Comparison of ENCODE assay signal across 15 mouse cellular contexts in the genomic region with DNA sequence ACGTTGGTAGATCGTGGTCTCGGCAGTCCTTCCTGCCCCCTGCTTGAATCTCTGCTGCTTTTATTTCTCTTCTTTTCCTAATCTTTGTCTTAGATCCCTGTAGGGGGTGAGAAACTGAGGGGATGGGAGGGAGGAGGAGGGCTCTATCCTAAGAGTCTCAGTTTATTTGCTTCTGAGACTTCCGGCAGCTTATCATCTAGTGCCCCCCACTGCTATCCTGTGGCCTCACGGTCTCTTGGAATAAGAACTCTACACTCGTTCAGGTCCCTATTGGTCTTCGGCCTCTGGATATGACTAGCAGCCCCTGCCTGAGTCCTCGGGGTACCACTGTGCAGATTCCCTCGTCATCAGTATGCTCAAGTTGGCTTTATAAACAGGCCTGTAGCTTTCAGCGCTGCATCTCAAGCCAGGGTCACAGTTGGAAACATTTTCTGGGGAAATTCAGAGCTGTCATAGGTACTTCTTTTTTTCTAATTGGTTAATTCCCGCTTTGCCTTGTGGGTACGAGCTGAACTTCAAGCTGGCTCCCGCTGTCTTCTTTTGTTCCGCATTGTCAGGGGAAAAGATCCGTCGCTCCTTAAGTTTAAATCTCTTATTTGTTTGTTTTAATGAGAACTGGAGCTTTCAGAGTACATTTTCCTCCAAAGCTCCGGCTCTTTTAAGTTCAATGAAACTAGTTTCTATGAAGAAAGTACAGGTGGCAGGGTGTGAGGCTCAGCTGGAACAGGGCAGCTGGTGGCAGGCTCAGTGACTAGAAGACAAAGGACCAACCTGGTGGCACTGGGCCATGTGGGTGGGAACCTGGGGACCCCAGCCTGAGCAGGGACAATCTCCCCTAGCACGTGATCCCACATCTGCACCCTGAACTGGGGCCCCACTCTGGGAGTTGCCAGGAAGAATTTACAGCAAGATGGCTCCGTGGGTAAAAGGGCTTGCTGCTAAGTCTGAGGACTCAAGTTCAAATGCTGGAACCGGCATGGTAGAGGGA. TPM values are rescaled to one million over a fixed set of nuclear protein-coding genes. Genes with fewer than 3 reads are reported as not detected.
DNase-seq lines count a peak whose midpoint lies in the region; ATAC-seq lines count a peak whose summit lies in the region.
"Had no signal": no experiment of that assay in that cellular context is flagged by ENCODE, and none has a peak within 500 bp of the region (broad histone marks: within the 10 kb centered on the region; RNA-seq: fewer than 3 reads in every experiment).

No protein-coding gene starts in this region.

- peak overlapping the region; percentile 1; the same call in 1 of the 2 replicates for H3K27ac ChIP-seq in embryonic facial prominence, embryonic 14.5 days (replicated peaks; ENCODE audit: low read depth, low read length)
- peak overlapping the region; percentile 63 for H3K27ac ChIP-seq in forebrain, embryonic 15.5 days (replicated peaks)
- peak overlapping the region; percentile 54 for H3K27ac ChIP-seq in midbrain, embryonic 11.5 days (ENCODE audit: low read depth, low read length)
- H3K27ac ChIP-seq: left cerebral cortex, adult 2 months had no signal

- H3K4me1 ChIP-seq in embryonic facial prominence, embryonic 14.5 days (ENCODE audit: control insufficient read depth, insufficient read depth, low read length): peaks cover 3% of the 10 kb centered on the region; the same call in 1 of the 2 replicates
- peaks cover 14% of the 10 kb centered on the region for H3K4me1 ChIP-seq in forebrain, embryonic 15.5 days
- peaks cover 10% of the 10 kb centered on the region for H3K4me1 ChIP-seq in midbrain, embryonic 11.5 days (ENCODE audit: control insufficient read depth, insufficient read depth, low read length)

- no peak overlapping the region for H3K4me3 ChIP-seq in embryonic facial prominence, embryonic 14.5 days (ENCODE audit: low read depth, low read length)
- H3K4me3 ChIP-seq in forebrain, embryonic 15.5 days: no peak overlapping the region
- H3K4me3 ChIP-seq in midbrain, embryonic 11.5 days (ENCODE audit: low read depth, low read length): no peak overlapping the region
- H3K4me3 ChIP-seq: left cerebral cortex, adult 2 months had no signal

- H3K4me2 ChIP-seq in embryonic facial prominence, embryonic 14.5 days (ENCODE audit: low read depth, low read length): no peak overlapping the region
- no peak overlapping the region for H3K4me2 ChIP-seq in forebrain, embryonic 15.5 days (replicated peaks)
- no peak overlapping the region for H3K4me2 ChIP-seq in midbrain, embryonic 11.5 days
- H3K4me2 ChIP-seq: heart, embryonic 11.5 days; liver, embryonic 11.5 days had no signal

- H3K36me3 ChIP-seq in embryonic facial prominence, embryonic 14.5 days (ENCODE audit: control insufficient read depth, insufficient read depth, low read length): no peaks in the 10 kb centered on the region
- no peaks in the 10 kb centered on the region for H3K36me3 ChIP-seq in forebrain, embryonic 15.5 days
- H3K36me3 ChIP-seq in midbrain, embryonic 11.5 days (ENCODE audit: control insufficient read depth, insufficient read depth, low read length): no peaks in the 10 kb centered on the region

- H3K9me3 ChIP-seq in embryonic facial prominence, embryonic 14.5 days (ENCODE audit: control insufficient read depth, low read length): no peaks in the 10 kb centered on the region
- no peaks in the 10 kb centered on the region for H3K9me3 ChIP-seq in forebrain, embryonic 15.5 days
- H3K9me3 ChIP-seq in midbrain, embryonic 11.5 days (ENCODE audit: control insufficient read depth, low read length): no peaks in the 10 kb centered on the region

- no peak overlapping the region for H3K9ac ChIP-seq in embryonic facial prominence, embryonic 14.5 days (ENCODE audit: low read depth, low read length)
- H3K9ac ChIP-seq in forebrain, embryonic 15.5 days (replicated peaks): no peak overlapping the region
- no peak overlapping the region for H3K9ac ChIP-seq in midbrain, embryonic 11.5 days (ENCODE audit: low read length)

- peak; percentile 67 for DNase-seq in embryonic facial prominence, embryonic 14.5 days (ENCODE audit: low spot score)
- DNase-seq in midbrain, embryonic 11.5 days (ENCODE audit: low spot score, missing footprints): peak; percentile 90
- DNase-seq in retina, embryonic 14.5 days (ENCODE audit: low spot score): peak; percentile 41
- DNase-seq in adrenal gland, postnatal 14 days: no peak
- no peak for DNase-seq in urinary bladder, postnatal 4 days (ENCODE audit: low spot score in 2 of 2)
- DNase-seq in thymus, adult 18-20 months: no peak
- DNase-seq: cerebellum, adult 9-10 months; heart, postnatal 4 days; kidney, adult 9 months; right cerebral cortex, postnatal 14 days had no signal

- no peaks in the 10 kb centered on the region for H3K27me3 ChIP-seq in embryonic facial prominence, embryonic 14.5 days (replicated peaks; ENCODE audit: control insufficient read depth, insufficient read depth, low read length)
- H3K27me3 ChIP-seq in forebrain, embryonic 15.5 days: no peaks in the 10 kb centered on the region
- no peaks in the 10 kb centered on the region for H3K27me3 ChIP-seq in midbrain, embryonic 11.5 days (ENCODE audit: control insufficient read depth, insufficient read depth, low read length)
- H3K27me3 ChIP-seq: CH12.LX had no signal

- ATAC-seq in embryonic facial prominence, embryonic 14.5 days (ENCODE audit: low read depth): peak; percentile 76; the same call in 1 of the 2 replicates
- ATAC-seq in forebrain, embryonic 15.5 days (replicated peaks): no peak
- ATAC-seq in midbrain, embryonic 11.5 days (ENCODE audit: low FRiP score): peak; percentile 54; the same call in 1 of the 2 replicates

- WGBS in embryonic facial prominence, embryonic 14.5 days: 34% methylated on average over 20 of the region's 20 CpGs
- WGBS in forebrain, embryonic 15.5 days: 12% methylated on average over 20 of the region's 20 CpGs
- WGBS in midbrain, embryonic 11.5 days: 19% methylated on average over 20 of the region's 20 CpGs

RNA-seq across cellular contexts. Expression of gene Zfp664, which starts 50.7 kb away (rescaled TPM):
- 59.0 and 71.7 TPM in 2 replicates for polyA plus RNA-seq in embryonic facial prominence, embryonic 14.5 days (2014; fragmentation: Nextera tagmentation; extraction: Ambion mirVana)
- polyA plus RNA-seq in forebrain, embryonic 15.5 days (2015; fragmentation: Nextera tagmentation; extraction: Ambion mirVana): 122 and 129 TPM in 2 replicates
- polyA plus RNA-seq in midbrain, embryonic 11.5 days (2014; fragmentation: Nextera tagmentation; extraction: Ambion mirVana): 133 and 160 TPM in 2 replicates
- total RNA-seq in adrenal gland, postnatal 14 days (2021): 53.2 and 54.8 TPM in 2 replicates

RNA-seq across cellular contexts. Expression of gene Ccdc92, which starts 51.0 kb away (rescaled TPM):
- polyA plus RNA-seq in embryonic facial prominence, embryonic 14.5 days (2014; fragmentation: Nextera tagmentation; extraction: Ambion mirVana): 8.5 and 10.1 TPM in 2 replicates
- polyA plus RNA-seq in forebrain, embryonic 15.5 days (2015; fragmentation: Nextera tagmentation; extraction: Ambion mirVana): 31.3 and 33.3 TPM in 2 replicates
- polyA plus RNA-seq in midbrain, embryonic 11.5 days (2014; fragmentation: Nextera tagmentation; extraction: Ambion mirVana): 11.9 and 13.9 TPM in 2 replicates
- 4.2 and 6.2 TPM in 2 replicates for total RNA-seq in adrenal gland, postnatal 14 days (2021)

Comparison
In these comparisons a context has a peak if more than half of its experiments do, and no peak if none do; other contexts are left out.
1. DNase-seq: peak in embryonic facial prominence, embryonic 14.5 days (single experiment), midbrain, embryonic 11.5 days (single experiment) and retina, embryonic 14.5 days (single experiment); none in adrenal gland, postnatal 14 days (single experiment), urinary bladder, postnatal 4 days (0 of 2) and thymus, adult 18-20 months (0 of 2).
2. H3K27ac ChIP-seq: peak in every context shown above with its lines; median percentile 63 in forebrain, embryonic 15.5 days; 54 in midbrain, embryonic 11.5 days; 1 in embryonic facial prominence, embryonic 14.5 days.